Mouse (Mus musculus) lung, postnatal 4 days (tissue): ENCODE results near the gene Prlr.

Experiments used
- DNase-seq, 2 experiments: peaks; one replicate each; pipeline ENCODE4 v3.0.0; 2021

The Prlr gene

DNA sequence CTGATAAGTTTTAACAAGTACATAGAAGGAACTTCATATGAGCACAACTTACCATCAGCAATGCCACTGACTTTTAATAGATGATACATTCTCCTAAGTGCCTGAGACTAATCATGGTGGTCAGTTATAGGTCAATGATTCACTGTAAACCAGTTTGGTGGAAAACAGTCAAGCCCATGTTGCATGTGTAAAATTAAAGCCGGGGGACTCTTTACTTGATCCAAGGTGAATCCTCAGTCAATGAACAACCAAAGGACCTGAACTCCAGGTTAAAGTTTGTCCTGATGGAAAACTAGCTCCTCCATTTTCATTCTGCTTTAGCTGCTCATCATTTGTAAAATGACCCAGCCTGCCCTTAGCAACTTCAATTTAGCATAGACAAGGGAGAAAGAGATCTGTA is 155.5 kb downstream of the Prlr start:
- no peak for DNase-seq

DNA sequence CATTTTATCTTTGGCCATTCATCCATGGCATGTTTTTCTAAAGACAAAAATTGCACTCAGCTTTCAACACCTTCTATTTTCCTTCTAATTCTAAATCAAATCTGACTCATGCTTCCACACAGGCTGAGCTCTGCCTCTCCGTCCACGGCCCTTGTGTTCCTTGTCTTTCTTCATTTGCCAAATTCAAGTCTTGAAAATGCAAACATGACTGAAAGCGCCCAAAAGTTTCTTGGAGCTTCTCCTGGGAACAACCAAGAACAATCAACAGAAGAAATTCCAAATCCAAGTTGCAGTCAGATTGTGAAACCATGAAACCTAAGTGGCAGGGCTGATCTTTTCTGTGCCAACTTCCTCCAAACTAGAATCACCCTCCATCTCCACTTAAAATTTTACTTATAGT is 161.6 kb downstream of the Prlr start:
- no peak for DNase-seq

DNA sequence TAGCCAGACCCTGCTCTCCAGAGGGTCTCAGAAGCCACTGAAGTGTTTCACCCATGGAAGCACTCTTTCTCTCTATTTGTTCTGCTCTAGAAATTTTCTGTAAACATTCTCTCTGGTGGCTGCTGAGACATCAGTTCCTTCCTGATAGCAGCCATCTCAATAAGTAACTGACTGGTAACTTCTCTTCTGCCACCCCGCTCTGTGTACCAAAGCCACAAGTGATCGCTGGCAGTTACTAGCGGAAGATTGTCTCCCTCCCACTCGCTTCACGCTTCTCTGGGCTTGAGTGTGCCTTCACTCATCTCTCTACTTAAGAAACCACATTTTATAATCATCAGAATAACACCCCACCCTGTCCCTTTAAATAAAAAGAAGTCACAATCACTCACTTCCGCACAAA is 170.0 kb downstream of the Prlr start:
- no peak for DNase-seq

DNA sequence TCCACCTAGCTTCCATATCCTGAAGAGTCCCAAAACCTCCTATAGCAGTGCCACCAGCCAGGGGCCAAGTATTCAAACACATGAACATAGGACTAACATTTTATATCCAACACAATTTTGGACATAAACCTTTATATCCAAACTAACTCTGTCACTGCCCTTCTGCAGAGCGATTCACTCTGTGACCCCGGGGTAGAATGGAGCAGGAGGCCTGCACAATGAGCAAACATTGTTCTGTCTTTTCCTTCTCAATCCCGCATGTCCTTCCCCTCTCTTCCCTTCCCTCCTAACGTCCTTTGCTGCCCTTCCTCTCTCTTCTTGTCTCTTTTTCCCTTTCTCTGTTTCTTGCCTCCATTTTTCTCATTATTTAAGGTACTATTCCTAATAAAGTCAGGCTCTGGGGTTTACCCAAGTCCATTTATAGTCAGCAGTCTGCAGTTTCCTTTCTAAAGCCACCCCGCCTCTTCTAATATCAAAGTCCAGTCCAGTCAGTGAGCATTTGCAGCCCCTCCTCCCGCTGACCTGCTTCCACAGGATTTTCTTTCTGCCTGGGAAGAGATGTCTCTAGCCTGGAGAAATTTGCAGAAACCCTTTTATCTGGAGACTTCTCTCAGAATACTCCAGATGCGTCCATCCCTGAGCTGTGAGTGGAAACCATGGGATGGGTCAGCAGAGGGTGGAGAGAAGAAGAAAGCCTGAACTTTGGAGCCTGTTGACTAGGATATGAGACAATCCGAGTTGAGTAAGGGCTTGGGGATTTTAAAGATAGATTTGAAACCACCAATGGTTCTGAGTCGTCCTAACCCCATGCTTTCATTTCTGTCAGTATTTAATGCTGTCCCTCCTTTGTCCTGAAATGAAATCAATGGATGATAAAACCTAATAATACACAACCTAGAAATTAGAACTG is 181.3 kb downstream of the Prlr start, which contains the start of gene Agxt2:
TSS of gene Agxt2 (plus strand) at position 494 of the 910 bp plus-strand sequence.
- no peak for DNase-seq

DNA sequence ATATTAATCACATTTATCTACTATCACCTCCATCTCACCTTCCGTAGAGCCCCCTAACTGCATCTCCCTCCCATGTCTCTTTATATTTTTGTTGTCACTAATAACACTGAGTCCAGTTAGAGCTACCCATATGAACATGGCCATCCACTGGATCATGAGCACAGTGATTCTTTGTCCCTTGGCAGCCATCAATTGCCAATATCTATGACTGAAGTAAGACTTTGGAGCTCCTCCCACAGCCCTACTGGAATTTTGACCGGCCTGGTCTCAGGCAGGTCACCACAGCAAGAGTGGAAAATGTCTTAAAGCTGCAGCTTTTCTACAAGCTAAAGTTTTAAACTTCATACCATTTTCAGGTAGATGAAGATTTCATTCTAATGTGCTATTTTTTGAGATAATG is 189.3 kb downstream of the Prlr start:
- DNase-seq: no peak

DNA sequence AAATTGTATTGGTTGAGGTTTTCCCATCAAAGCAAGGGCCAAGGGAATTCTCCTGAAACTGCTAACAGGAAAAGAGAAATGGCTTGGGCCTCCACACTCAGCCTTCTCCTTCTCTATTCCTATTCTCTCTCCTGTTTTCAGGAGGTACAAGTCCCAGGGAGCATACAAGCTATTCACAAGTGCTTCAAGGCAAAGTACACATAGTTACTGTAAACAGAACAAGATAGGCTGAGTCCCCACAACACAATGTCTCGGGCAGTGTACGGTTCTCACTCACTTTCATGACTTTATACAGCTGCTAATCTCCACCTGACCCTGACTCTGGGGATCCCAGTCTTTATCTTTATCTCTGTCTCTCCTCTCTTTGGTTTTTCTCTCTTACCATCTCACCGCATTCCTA is 198.4 kb downstream of the Prlr start:
- no peak for DNase-seq

DNA sequence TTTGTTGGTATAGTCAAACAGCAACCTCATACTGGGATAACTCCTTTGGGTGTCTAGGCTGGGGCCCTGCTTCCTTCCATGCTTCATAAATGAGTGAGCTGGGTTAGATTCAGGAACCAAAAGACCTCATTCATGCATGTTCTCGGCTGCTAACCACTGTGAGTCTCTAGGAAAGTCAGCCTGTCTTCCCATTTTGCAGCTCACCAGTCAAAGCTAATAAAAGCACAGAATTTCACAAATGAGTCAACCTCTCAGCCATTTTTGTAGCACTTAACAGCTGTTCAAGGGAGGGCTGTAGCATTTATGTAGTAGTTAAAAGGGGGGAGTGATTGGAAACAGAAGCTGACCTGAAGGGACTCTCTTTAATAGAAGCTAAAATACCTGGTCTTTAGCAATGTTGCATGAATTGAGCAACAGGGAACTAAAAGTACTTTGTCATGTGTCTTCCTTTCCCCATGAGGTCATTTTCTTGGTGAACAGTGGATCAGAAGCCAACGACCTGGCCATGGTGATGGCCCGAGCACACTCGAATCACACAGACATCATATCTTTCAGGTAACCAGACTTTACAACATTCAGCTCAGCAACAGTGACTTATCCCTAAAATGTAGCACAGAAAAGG is 201.4 kb downstream of the Prlr start:
- DNase-seq: no peak

DNA sequence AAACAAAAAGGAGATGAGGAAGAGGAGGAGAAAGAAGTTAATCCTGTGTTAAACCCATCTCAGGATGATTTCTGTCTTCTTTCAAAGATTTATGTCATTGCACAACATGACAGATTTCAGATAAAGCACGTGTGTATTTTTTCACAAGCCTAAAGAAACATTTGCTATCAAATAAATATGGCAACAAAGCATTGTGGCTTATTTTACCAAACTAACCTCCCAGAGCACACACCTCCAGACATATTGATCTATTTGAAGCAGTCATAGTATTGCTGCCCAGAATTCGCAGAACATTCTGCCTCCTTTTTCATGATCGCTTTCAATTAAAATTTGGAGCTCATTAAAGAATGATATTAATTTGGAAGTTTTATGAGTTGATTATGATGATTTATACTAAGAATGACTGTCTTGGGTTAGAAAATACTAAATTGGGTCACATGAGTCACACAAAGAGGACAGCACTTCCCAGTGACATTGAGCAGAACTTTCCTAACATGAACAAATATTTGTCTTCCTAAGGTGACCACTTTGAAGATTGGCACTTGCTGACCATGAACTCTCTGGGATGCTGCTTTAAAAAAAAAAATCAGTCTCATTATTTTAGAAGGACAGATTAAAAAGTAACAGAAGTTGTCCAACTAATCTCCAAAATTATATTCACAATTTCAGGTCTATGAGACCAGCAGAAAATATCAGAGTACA is 202.9 kb downstream of the Prlr start:
- DNase-seq: no peak

DNA sequence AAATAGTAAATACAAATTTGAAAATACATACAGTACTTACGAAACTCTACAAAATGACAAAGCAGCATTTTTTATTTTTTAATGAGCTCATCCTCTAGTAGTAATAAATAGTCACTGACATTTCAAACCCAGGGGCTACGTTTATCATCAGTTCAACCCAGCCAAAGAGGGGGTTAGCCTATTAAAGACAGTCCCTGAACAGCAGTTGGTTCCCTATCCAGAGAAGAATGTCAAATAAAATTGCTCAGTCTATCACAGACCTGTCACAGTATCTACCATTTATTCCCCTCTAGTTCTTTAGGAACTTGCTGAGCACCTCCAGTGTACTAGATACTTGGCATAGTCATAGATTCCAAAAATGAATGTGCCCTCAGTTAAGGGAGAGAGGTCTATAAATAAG is 210.2 kb downstream of the Prlr start:
- DNase-seq: no peak
